Mouse (Mus musculus) lung, postnatal 0 days (tissue): Measurements from ENCODE around the gene Serpina11.

Experiments
- CTCF ChIP-seq: IDR thresholded peaks from 2 replicates; pipeline ENCODE4 v1.5.1; 2016; ENCODE audit warnings: antibody characterized with exemption, mild to moderate bottlenecking
- EP300 ChIP-seq: IDR thresholded peaks from 2 replicates; pipeline ENCODE4 v1.6.1; 2016; ENCODE audit warnings: antibody characterized with exemption, mild to moderate bottlenecking, control low read depth

GRCm38 (mm10) chr12:103995292-103996072 is 5.7 kb upstream of the Serpina11 start:
- TF ChIP-seq CTCF (peak; percentile 87), EP300 (no peak)
